Comparison of ENCODE assay signal across 26 mouse cellular contexts in genomic region chr17:67032021-67032420, GRCm38 (mm10).
"Had no signal": no experiment of that assay in that cellular context is flagged by ENCODE, and none has a peak within 500 bp of the region (broad histone marks: within the 10 kb centered on the region; RNA-seq: fewer than 3 reads in every experiment).

No protein-coding gene starts in this region.

- H3K4me3 ChIP-seq: embryonic facial prominence, embryonic 10.5 days; embryonic facial prominence, embryonic 12.5 days; embryonic facial prominence, embryonic 13.5 days; embryonic facial prominence, embryonic 15.5 days; erythroblast, embryonic 14.5 days; forebrain, embryonic 10.5 days; forebrain, embryonic 12.5 days; forebrain, embryonic 13.5 days; forebrain, embryonic 15.5 days; gastrocnemius, adult 2 months; heart, adult 2 months had no signal

- H3K27me3 ChIP-seq: embryonic facial prominence, embryonic 12.5 days; embryonic facial prominence, embryonic 13.5 days; embryonic facial prominence, embryonic 15.5 days; forebrain, embryonic 12.5 days; forebrain, embryonic 13.5 days; forebrain, embryonic 15.5 days had no signal

- H3K27ac ChIP-seq: embryonic facial prominence, embryonic 10.5 days; embryonic facial prominence, embryonic 12.5 days; embryonic facial prominence, embryonic 13.5 days; embryonic facial prominence, embryonic 15.5 days; forebrain, embryonic 10.5 days; forebrain, embryonic 12.5 days; forebrain, embryonic 13.5 days; forebrain, embryonic 15.5 days; gastrocnemius, adult 2 months had no signal

- H3K9me3 ChIP-seq: embryonic facial prominence, embryonic 10.5 days; embryonic facial prominence, embryonic 12.5 days; embryonic facial prominence, embryonic 13.5 days; embryonic facial prominence, embryonic 15.5 days; forebrain, embryonic 10.5 days; forebrain, embryonic 12.5 days; forebrain, embryonic 13.5 days; forebrain, embryonic 15.5 days had no signal

- DNase-seq: cerebellum, adult 2 months; cerebellum, adult 8-10 months; cerebellum, adult 9-10 months; cerebellum, adult 9-11 months; cerebellum, postnatal 10 days; cerebellum, postnatal 14 days; cerebellum, postnatal 25 days; cerebellum, postnatal 36 days; embryo, embryonic 11 days; forebrain, postnatal 0 days; gastrocnemius, adult 2 months; gastrocnemius, postnatal 10 days; gastrocnemius, postnatal 14 days; gastrocnemius, postnatal 25 days; gastrocnemius, postnatal 36 days; heart, adult 18-20 months; heart, adult 2 months had no signal

- H3K36me3 ChIP-seq: embryonic facial prominence, embryonic 12.5 days; embryonic facial prominence, embryonic 13.5 days; embryonic facial prominence, embryonic 15.5 days; forebrain, embryonic 12.5 days; forebrain, embryonic 15.5 days had no signal

- H3K4me1 ChIP-seq: embryonic facial prominence, embryonic 10.5 days; embryonic facial prominence, embryonic 12.5 days; embryonic facial prominence, embryonic 13.5 days; embryonic facial prominence, embryonic 15.5 days; forebrain, embryonic 10.5 days; forebrain, embryonic 12.5 days; forebrain, embryonic 13.5 days; forebrain, embryonic 15.5 days had no signal
